Mouse (Mus musculus) limb, embryonic 14.5 days (tissue): ENCODE measurements around the gene Khdc1b. TPM values are rescaled to one million over a fixed set of nuclear protein-coding genes. Genes with fewer than 3 reads are reported as not detected.
A peak's percentile ranks its signal among the peaks of the same experiment; 100 is the strongest.

Experiments used
- ATAC-seq: fragments of 200-750 bp; cut with Nextera tagmentation; 2 replicates; pipeline ENCODE4 v1.8.0; 2017; ENCODE audit warnings: low read depth, moderate number of reproducible peaks, moderate TSS enrichment; ENCODE audit not compliant: low FRiP score
- DNase-seq: peaks from one replicate; pipeline ENCODE4 v3.0.0-alpha.2; 2015; ENCODE audit warnings: low spot score
- H3K27ac ChIP-seq: fragments of 300-500 bp; sonication (generic); replicated peaks from 2 replicates; pipeline ENCODE4 v1.5.1; 2014; ENCODE audit warnings: low read depth, mild to moderate bottlenecking, low read length, moderate library complexity, mixed read lengths
- H3K27me3 ChIP-seq: fragments of 300-500 bp; sonication (generic); 2 replicates; pipeline ENCODE4 v1.6.1; 2014; ENCODE audit warnings: low read length, mixed read lengths; ENCODE audit not compliant: control insufficient read depth, insufficient read depth
- H3K36me3 ChIP-seq: fragments of 300-500 bp; sonication (generic); 2 replicates; pipeline ENCODE4 v1.6.1; 2014; ENCODE audit warnings: mild to moderate bottlenecking, low read length, moderate library complexity, mixed read lengths; ENCODE audit not compliant: control insufficient read depth, insufficient read depth
- H3K4me1 ChIP-seq: fragments of 300-500 bp; sonication (generic); 2 replicates; pipeline ENCODE4 v1.6.1; 2014; ENCODE audit warnings: antibody characterized with exemption, low read length, mixed read lengths; ENCODE audit not compliant: control insufficient read depth, insufficient read depth
- H3K4me2 ChIP-seq: fragments of 300-500 bp; sonication (generic); replicated peaks from 2 replicates; pipeline ENCODE4 v1.6.1; 2014; ENCODE audit warnings: low read depth, mild to moderate bottlenecking, low read length, moderate library complexity; ENCODE audit not compliant: severe bottlenecking
- H3K4me3 ChIP-seq: fragments of 300-500 bp; sonication (generic); replicated peaks from 2 replicates; pipeline ENCODE4 v1.5.1; 2014; ENCODE audit warnings: low read length
- H3K9ac ChIP-seq: fragments of 300-500 bp; sonication (generic); 2 replicates; pipeline ENCODE4 v1.6.1; 2014; ENCODE audit warnings: mild to moderate bottlenecking, low read depth, low read length, moderate library complexity; ENCODE audit not compliant: severe bottlenecking
- H3K9me3 ChIP-seq: fragments of 300-500 bp; sonication (generic); 2 replicates; pipeline ENCODE4 v1.6.1; 2016; ENCODE audit warnings: low read length; ENCODE audit not compliant: control insufficient read depth
- POLR2A ChIP-seq: fragments of 200-500 bp; IDR thresholded peaks from 2 replicates; pipeline ENCODE4 v1.8.0; 2012; ENCODE audit warnings: inconsistent platforms, mild to moderate bottlenecking, moderate library complexity, borderline replicate concordance; ENCODE audit not compliant: insufficient read depth, insufficient read length; ENCODE audit errors: extremely low read depth
- WGBS: fragments of 180-500 bp; shearing (Covaris S2); extraction: QIAGEN DNeasy Blood & Tissue Kit; methylation state at CpG from one replicate; pipeline ENCODE4 v1.1.7; 2014; 5-methylcytosine and 5-hydroxymethylcytosine counted together
- polyA plus RNA-seq, 2 experiments: library from polyadenylated mRNA; depleted of rRNA in 1 of 2; stranded (reverse) in 1 of 2; unstranded in 1 of 2; fragments of >200 nt; fragmentation: Nextera tagmentation in 1 of 2; extraction: Ambion mirVana in 1 of 2; gene quantifications; 2 replicates each; pipeline versions ENCODE4 v1.2.1 to v1.2.3; 2012 to 2014

The Khdc1b gene
- polyA plus RNA-seq, 2 experiments, result 0.23 TPM; not detected in 1

DNA sequence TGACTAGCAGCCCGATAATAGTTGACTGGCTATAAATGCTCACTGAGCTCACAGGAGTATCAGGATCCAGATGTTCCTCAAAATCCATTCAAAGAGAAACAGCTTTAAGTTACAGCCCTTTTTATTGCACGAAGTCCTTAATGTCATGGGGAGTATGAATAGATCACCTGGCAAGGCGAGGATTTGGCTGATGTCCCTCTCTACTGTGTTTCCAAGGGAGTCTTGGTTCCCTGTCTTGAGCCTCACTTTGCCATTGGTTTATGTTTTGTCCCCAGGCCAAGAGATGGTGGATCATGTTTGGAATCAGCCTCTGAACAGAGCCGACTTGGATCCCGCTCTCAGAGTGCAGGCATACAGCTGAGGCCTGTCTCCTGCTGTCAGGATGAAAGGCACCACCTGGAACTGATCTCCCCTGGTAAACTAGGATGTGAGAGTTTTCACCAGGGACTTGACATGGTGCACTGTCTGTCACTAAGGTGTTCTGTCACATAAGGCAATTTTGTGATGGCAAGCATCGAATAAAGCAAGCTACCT is 7.8 kb downstream of the Khdc1b start:
- no peak overlapping the region for H3K4me2 ChIP-seq
- DNase-seq, result peak; percentile 52
- WGBS, result 53% methylated on average over 6 of the region's 6 CpGs
- no peaks in the 10 kb centered on the region for H3K9me3 ChIP-seq
- no peak overlapping the region for H3K9ac ChIP-seq
- no peaks in the 10 kb centered on the region for H3K4me1 ChIP-seq
- TF ChIP-seq POLR2A, result no peak
- H3K27ac ChIP-seq, result no peak overlapping the region
- no peaks in the 10 kb centered on the region for H3K36me3 ChIP-seq
- peak; percentile 57; the same call in 1 of the 2 replicates for ATAC-seq
- H3K4me3 ChIP-seq, result no peak overlapping the region
- no peaks in the 10 kb centered on the region for H3K27me3 ChIP-seq

DNA sequence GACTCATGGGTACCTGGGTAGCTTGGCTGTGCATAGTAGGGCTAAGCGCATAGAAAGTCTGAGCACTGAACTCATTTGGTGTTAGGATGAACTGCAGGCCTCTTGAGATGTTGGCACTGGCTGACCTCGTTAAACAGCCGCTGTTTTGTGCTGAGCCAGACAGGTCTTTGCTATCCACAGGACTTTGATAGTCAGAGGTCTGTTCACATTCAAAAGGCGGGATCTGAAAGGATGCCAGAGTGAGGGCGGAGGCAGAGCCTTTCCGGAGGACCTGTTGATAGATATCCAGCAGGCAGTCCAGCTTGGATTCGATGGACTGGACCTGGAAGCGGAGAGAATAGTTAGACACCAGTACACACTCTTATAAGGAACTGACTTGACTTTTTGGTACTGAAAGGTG is 19.4 kb downstream of the Khdc1b start:
- H3K27me3 ChIP-seq, result no peaks in the 10 kb centered on the region
- no peak for ATAC-seq
- no peak for DNase-seq
- H3K4me1 ChIP-seq, result no peaks in the 10 kb centered on the region
- no peaks in the 10 kb centered on the region for H3K36me3 ChIP-seq
- no peak overlapping the region for H3K4me3 ChIP-seq
- TF ChIP-seq POLR2A, result no peak
- H3K9me3 ChIP-seq, result no peaks in the 10 kb centered on the region
- H3K27ac ChIP-seq, result no peak overlapping the region
- WGBS, result 72% methylated on average over 8 of the region's 8 CpGs
- H3K4me2 ChIP-seq, result no peak overlapping the region
- no peak overlapping the region for H3K9ac ChIP-seq

DNA sequence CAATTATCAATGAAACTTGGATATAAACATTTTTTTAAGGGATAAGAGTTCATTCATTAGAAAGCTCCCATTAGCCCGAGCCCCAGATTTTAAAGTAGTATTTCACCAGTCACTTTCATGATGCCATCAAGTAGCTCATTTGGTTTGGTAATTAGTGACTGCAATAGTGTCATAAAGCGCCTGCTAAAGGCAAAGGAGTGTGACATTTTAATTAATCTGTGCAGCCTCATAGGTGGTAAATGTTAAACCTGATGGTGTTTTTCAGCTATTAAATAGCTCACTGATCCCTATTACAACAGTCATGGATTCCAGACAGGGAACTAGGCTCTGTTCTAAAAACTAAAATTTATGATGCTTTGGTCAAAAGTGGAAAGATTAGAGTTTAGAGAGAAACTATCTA is 23.9 kb downstream of the Khdc1b start:
- WGBS, result 38% methylated on average over 2 of the region's 2 CpGs

GRCm38 (mm10) chr1:21411331-21412196 is 28.2 kb downstream of the Khdc1b start:
- Histone ChIP-seq H3K27ac (no peak overlapping the region), H3K9ac (no peak overlapping the region), H3K36me3 (no peaks in the 10 kb centered on the region), H3K4me1 (no peaks in the 10 kb centered on the region), H3K9me3 (no peaks in the 10 kb centered on the region), H3K27me3 (no peaks in the 10 kb centered on the region), H3K4me2 (no peak overlapping the region), H3K4me3 (no peak overlapping the region)
- WGBS, result 50% methylated on average over 18 of the region's 18 CpGs
- no peak for TF ChIP-seq POLR2A
- DNase-seq, result peak; percentile 91
- ATAC-seq, result no peak

More for the DNA sequence above, 23.9 kb downstream of the Khdc1b start:
- Histone ChIP-seq H3K27me3 (no peaks in the 10 kb centered on the region), H3K36me3 (no peaks in the 10 kb centered on the region), H3K4me3 (no peak overlapping the region), H3K27ac (no peak overlapping the region), H3K9ac (no peak overlapping the region), H3K4me1 (no peaks in the 10 kb centered on the region), H3K4me2 (no peak overlapping the region), H3K9me3 (no peaks in the 10 kb centered on the region)
- DNase-seq (no peak), ATAC-seq (no peak)
- TF ChIP-seq POLR2A, result no peak

- Histone ChIP-seq H3K9ac (no peak overlapping the region), H3K36me3 (no peaks in the 10 kb centered on the region), H3K27ac (no peak overlapping the region), H3K4me1 (no peaks in the 10 kb centered on the region), H3K9me3 (no peaks in the 10 kb centered on the region), H3K4me3 (no peak overlapping the region), H3K4me2 (no peak overlapping the region), H3K27me3 (no peaks in the 10 kb centered on the region)
- DNase-seq (no peak), ATAC-seq (no peak)
- WGBS, result 83% methylated on average over 2 of the region's 2 CpGs
- no peak for TF ChIP-seq POLR2A
Measured at GRCm38 (mm10) chr1:21412197-21412555, 28.8 kb downstream of the Khdc1b start.
